ENCODE assay signal across 13 mouse cellular contexts in genomic region chr19:27906976-27907375, GRCm38 (mm10).
A peak's percentile ranks its signal among the peaks of the same experiment; 100 is the strongest.
DNase-seq lines count a peak whose midpoint lies in the region; ATAC-seq and TF ChIP-seq lines count a peak whose summit lies in the region.
"Had no signal": no experiment of that assay in that cellular context is flagged by ENCODE, and none has a peak within 500 bp of the region (broad histone marks: within the 10 kb centered on the region; RNA-seq: fewer than 3 reads in every experiment).

No protein-coding gene starts in this region.

- H3K9ac ChIP-seq in ES-E14 (ENCODE audit: insufficient read depth, low read depth, low read length, poor library complexity, severe bottlenecking): no peak overlapping the region
- peak overlapping the region; percentile 42; the same call in 1 of the 2 replicates for H3K9ac ChIP-seq in liver, embryonic 13.5 days
- H3K9ac ChIP-seq in hindbrain, embryonic 14.5 days: no peak overlapping the region
- H3K9ac ChIP-seq: lung, embryonic 15.5 days; midbrain, embryonic 12.5 days; neural tube, embryonic 13.5 days had no signal

- in situ Hi-C loops in ES-E14 (cut with MboI; ENCODE audit: low sequenced_read_pairs in 2 of 2, unreplicated experiment in 2 of 2): no loop called here

- 11% methylated on average over 5 of the region's 5 CpGs for WGBS in liver, embryonic 13.5 days (ENCODE audit: insufficient replicate concordance)
- 43% methylated on average over 5 of the region's 5 CpGs for WGBS in hindbrain, embryonic 14.5 days

- no peaks in the 10 kb centered on the region for H3K27me3 ChIP-seq in liver, embryonic 13.5 days
- no peaks in the 10 kb centered on the region for H3K27me3 ChIP-seq in hindbrain, embryonic 14.5 days (ENCODE audit: control insufficient read depth, insufficient read depth, low read length)
- H3K27me3 ChIP-seq: lung, embryonic 15.5 days; midbrain, embryonic 12.5 days; neural tube, embryonic 13.5 days had no signal

- peaks cover 10 to 11% of the 10 kb centered on the region in 2 experiments; a peak in 3 of 4 replicates for H3K4me1 ChIP-seq in ES-E14 (ENCODE audit: control insufficient read depth in 2 of 2, insufficient read depth in 2 of 2, low read length in 2 of 2, poor library complexity in 1 of 2)
- peaks cover 41% of the 10 kb centered on the region for H3K4me1 ChIP-seq in liver, embryonic 13.5 days (replicated peaks)
- peaks cover 13% of the 10 kb centered on the region for H3K4me1 ChIP-seq in hindbrain, embryonic 14.5 days (replicated peaks; ENCODE audit: control insufficient read depth, insufficient read depth, low read length)
- H3K4me1 ChIP-seq: lung, embryonic 15.5 days had no signal

- no peaks in the 10 kb centered on the region for H3K36me3 ChIP-seq in ES-E14 (ENCODE audit: control insufficient read depth, insufficient read depth, low read length, poor library complexity, severe bottlenecking)
- H3K36me3 ChIP-seq in liver, embryonic 13.5 days: no peaks in the 10 kb centered on the region
- H3K36me3 ChIP-seq in hindbrain, embryonic 14.5 days (replicated peaks; ENCODE audit: control insufficient read depth, insufficient read depth): no peaks in the 10 kb centered on the region
- H3K36me3 ChIP-seq: lung, embryonic 15.5 days; midbrain, embryonic 12.5 days; neural tube, embryonic 13.5 days had no signal

- peak; percentile 84 for DNase-seq in 3T3-L1 (ENCODE audit: low read depth, low spot score)
- DNase-seq in ES-E14 (ENCODE audit: low read depth, low spot score): no peak
- peak; percentile 67 for DNase-seq in c-Kit-positive CD71-positive TER-119-positive erythroid progenitor cells, embryonic 14.5 days (ENCODE audit: low spot score)
- peak; percentile 46 for DNase-seq in liver, embryonic 13.5 days
- no peak for DNase-seq in thymus, adult 18-20 months
- no peak for DNase-seq in hindbrain, embryonic 14.5 days (ENCODE audit: low spot score)
- no peak for DNase-seq in kidney, adult 11 months
- DNase-seq: heart, adult 18-20 months; right cerebral cortex, adult 18-20 months; thymus, postnatal 36 days had no signal

- H3K4me2 ChIP-seq in liver, embryonic 13.5 days: peak overlapping the region; percentile 60
- H3K4me2 ChIP-seq in hindbrain, embryonic 14.5 days (replicated peaks): no peak overlapping the region
- H3K4me2 ChIP-seq: lung, embryonic 15.5 days; midbrain, embryonic 12.5 days; neural tube, embryonic 13.5 days had no signal

- H3K27ac ChIP-seq in ES-E14 (ENCODE audit: insufficient read depth, low read depth, low read length, poor library complexity, severe bottlenecking): no peak overlapping the region
- peak overlapping the region; percentile 57 for H3K27ac ChIP-seq in liver, embryonic 13.5 days
- no peak overlapping the region for H3K27ac ChIP-seq in hindbrain, embryonic 14.5 days
- H3K27ac ChIP-seq: lung, embryonic 15.5 days; midbrain, embryonic 12.5 days; neural tube, embryonic 13.5 days had no signal

- peak; percentile 57 for ATAC-seq in liver, embryonic 13.5 days (ENCODE audit: low read depth)
- ATAC-seq in hindbrain, embryonic 14.5 days (ENCODE audit: low FRiP score): no peak

- no peaks in the 10 kb centered on the region for H3K9me3 ChIP-seq in ES-E14 (ENCODE audit: control insufficient read depth, insufficient read depth, low read depth, low read length)
- H3K9me3 ChIP-seq in liver, embryonic 13.5 days (replicated peaks): no peaks in the 10 kb centered on the region
- H3K9me3 ChIP-seq in hindbrain, embryonic 14.5 days (ENCODE audit: control insufficient read depth, low read length): no peaks in the 10 kb centered on the region
- H3K9me3 ChIP-seq: lung, embryonic 15.5 days; midbrain, embryonic 12.5 days; neural tube, embryonic 13.5 days had no signal

- no peak overlapping the region for H3K4me3 ChIP-seq in ES-E14 (ENCODE audit: insufficient read depth in 1 of 2, low read depth in 1 of 2, low read length in 2 of 2, poor library complexity in 1 of 2, severe bottlenecking in 1 of 2)
- peak overlapping the region; percentile 45 for H3K4me3 ChIP-seq in liver, embryonic 13.5 days (replicated peaks)
- no peak overlapping the region for H3K4me3 ChIP-seq in hindbrain, embryonic 14.5 days (replicated peaks; ENCODE audit: low read length)
- H3K4me3 ChIP-seq: lung, embryonic 15.5 days; midbrain, embryonic 12.5 days; neural tube, embryonic 13.5 days had no signal

TF ChIP-seq in ES-E14, 5 proteins besides CTCF, POLR2A, EP300 and RAD21:
- no peak for TF ChIP-seq ZC3H11A (IDR thresholded peaks at IDR 0.05; ENCODE audit: borderline replicate concordance, low read depth, low read length)
- TF ChIP-seq MAFK (IDR thresholded peaks at IDR 0.05; ENCODE audit: insufficient read depth, low read depth, low read length): 0 out of 2 replicates have a peak, but pooled peaks have one; percentile 33
- no peak for TF ChIP-seq HCFC1 (IDR thresholded peaks at IDR 0.05; ENCODE audit: borderline replicate concordance, insufficient read depth, low read length)
- no peak for TF ChIP-seq ZNF384 (IDR thresholded peaks at IDR 0.05; ENCODE audit: low read depth, low read length)
- TF ChIP-seq CHD2 (IDR thresholded peaks at IDR 0.05; ENCODE audit: low read depth, low read length): no peak

Comparison
In these comparisons a context has a peak if more than half of its experiments do, and no peak if none do; other contexts are left out.
1. DNase-seq: peak in 3T3-L1 (single experiment), c-Kit-positive CD71-positive TER-119-positive erythroid progenitor cells, embryonic 14.5 days (single experiment) and liver, embryonic 13.5 days (single experiment); none in ES-E14 (single experiment), thymus, adult 18-20 months (0 of 2), hindbrain, embryonic 14.5 days (single experiment) and kidney, adult 11 months (single experiment).